Mouse (Mus musculus): ENCODE data around the gene Qrfp.

Qrfp gene

DNA sequence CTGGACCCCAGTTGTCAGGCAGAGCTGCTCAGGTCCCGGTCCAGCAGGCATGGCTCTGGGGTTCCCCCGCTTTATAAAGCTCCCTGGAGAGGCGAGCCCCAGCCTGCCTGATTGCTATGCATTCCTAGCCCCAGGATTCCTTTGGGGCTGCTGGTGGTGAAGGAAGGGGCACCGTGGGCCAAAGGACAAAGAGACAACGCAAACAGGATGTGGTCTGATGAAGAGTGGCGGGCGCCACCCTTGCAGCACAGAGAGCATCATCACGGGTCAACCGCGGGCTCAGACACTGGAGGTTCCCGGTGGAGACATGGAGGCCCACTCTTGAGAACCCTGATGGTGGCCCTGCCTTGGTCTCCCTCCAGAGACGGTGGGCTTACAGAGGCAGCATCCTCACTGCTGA, at the start of gene Qrfp:
Gene Qrfp, minus strand, starts transcription at position 137 of the 400 bp plus-strand sequence.
- in situ Hi-C loops (cut with MseI, MboI), result no loop called here

DNA sequence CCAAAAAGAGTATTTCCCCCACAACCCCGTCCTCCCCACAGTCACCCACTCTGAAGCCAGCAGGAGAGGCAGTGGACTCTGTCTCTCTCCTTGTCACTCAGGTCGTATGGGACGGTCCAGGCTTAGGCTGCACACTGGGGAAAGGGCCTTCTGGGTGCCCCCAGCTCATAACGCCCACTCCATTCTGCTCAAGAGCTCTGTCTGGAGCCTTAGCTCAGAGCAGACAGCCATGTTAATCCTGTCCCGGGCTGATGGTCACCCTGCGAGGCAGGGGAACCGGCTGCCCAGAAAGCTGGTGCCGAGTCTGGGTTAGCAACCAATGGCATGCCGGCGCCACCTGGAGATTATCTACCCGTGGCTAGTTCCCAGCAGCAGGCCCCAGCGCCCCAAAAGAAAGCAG, 48.1 kb upstream of the Qrfp start:
- in situ Hi-C loops (cut with MseI, MboI), result no loop called here

DNA sequence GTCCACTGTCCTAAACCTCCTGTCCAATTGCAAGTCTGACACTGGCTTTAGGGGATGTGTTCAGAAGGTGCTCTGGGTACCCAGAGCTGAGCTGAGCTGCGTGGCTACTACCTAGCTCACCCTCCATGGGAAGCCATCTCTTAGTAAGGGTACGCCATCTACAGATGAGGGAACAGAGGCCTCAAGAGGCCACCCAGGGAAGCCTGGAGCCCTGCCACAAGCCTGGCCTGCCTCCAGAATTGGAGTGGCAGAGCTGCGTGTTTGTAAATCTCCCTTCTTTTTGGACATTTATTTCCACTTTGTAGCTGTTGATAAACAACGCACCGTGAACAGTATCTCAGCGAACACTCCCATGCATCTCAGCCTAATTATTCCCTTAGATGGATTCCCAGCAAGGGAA, 46.8 kb upstream of the Qrfp start:
- in situ Hi-C loops (cut with MseI, MboI), result no loop called here

DNA sequence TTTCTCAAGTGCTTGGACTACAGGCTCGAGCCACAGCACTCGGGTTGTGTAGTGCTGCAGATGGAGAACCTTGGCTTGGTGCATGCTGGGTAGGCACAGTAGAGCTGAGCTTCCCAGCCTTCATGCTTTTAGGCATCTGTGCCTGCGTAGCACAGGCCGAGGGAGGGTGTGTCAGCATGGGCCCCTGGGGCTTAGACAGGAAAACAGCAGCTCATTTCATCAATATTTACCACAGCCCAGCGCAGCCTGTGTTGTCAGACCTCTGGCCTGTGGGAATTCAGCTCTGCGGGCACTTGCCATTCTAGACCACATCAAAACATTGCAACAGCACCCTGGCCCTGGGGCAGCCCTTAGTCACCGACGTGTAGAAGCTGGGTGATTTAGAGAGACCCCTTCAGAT, 45.6 kb upstream of the Qrfp start:
- in situ Hi-C loops (cut with MseI, MboI), result no loop called here

DNA sequence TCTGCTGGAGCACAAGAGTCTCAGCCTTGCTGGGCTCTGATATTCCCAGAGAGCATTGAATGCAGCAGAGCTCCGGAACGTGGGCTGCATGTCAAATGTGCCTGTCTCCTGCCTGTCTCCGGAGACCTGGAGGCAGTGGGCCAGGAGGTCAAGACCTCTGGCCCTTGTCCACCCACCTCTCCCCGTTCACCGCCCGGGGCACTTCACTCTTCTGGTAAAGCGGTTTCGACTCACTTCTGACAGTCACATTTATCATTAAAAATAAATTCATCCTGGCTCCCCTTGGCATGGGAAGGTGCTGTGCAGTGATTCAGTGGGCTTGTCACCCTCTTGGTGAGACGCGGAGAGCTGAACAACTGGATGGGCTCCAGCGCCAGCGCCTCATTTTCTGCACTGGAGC, 39.8 kb upstream of the Qrfp start:
- in situ Hi-C loops (cut with MseI, MboI), result no loop called here

DNA sequence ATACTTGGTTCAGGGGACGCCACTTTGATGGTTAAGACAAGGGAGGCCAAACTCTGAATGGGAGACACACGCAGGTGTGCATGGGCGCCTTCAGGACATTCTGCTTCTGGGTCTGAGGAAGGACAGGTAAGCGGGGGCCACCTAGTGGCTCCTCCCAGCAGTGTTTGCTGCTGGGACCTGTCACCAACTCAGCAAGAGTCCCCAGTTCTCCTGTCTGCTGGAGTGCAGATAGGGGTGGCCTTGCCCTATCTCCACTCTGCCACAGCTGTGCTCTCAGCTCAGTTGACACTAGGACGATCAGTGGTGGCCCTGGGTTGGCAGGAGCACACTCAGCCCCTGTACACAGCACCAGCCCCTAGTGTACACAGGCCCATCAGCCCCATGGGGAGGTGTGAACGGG, 37.5 kb upstream of the Qrfp start:
- in situ Hi-C loops (cut with MseI, MboI), result no loop called here

DNA sequence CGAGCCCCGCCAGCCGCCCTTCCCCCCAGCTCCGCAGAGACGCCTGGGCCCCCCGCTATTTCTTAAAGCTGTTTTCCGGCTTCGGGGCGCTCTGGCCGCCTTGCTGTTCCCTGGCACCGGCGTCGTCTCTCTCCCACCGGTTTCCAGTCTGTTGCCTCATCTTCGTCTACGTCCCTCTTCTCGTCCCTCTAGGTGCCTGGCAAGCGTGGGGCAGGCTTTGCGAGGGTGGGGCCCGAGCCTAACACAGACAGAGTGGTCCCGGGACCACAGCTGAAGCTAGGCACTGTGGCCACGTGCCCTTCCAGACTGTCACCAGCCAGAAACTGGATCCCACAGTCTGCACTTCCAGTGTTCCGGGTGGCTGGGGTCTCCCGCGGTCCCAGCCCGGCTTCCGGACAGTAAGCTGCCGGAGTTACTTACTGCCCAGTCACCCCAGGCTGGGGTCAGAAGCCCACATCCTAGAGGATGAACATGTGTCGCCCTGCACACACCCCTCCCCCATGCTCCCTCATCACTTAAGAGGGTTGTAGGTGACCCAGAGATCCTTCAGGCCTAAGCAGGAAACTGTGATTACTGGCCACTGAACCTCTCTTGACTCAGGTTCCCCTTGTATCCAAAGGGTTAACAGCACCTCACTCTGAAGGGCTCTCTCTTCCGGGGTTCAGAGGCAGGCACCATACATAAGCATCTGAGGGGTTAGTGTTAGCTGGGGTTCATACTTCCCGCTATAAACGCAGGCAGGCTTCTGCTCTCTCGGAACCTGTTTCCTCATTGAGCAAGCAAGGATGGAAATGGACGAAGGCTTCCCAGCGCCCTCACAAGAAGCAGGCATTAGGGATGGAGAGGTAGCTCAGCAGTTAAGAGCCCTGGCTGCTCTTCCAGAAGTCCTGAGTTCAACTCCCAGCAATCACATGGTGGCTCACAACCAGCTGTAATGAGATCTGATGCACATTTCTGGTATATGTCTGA, 36.6 kb upstream of the Qrfp start:
- in situ Hi-C loops (cut with MseI, MboI), result no loop called here

DNA sequence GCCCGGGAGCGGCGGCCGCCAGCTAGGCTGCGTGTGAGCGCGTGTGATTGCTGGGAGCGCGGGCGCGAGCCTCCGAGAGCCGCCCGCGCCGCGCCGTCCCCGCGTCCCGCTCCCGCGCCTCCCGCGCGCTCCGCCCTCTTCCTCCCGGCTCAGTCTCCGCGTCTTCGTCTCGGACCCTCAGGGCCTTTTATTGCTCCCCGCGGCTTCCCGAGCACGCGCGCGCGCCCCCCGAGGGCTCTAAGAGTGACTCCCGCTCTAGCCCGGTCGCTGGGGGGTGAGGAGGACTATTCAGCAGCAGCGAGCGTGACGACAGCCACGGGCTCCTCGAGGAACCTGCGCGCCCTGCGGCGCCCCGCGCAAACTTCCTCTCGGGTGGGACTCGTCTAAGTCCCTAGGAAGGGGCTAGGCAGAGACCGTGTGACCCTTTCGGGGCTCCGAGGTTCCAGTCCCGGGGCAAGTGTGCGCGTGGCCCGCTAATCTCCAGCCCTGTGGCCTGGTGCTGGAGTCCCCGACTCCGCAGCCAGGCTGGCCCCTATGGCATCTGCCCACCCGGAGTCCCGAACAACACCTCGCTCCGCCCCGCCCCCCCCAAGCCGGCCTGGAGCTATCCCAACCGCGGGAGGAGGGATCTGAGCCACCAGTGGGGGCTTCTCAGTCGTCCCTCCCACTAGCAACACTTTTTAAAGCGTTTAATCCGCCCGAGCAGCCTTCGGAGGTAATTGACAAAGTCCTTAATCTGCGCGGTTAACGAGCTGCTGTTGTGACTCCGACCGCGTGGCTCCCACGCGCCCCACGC, 35.7 kb upstream of the Qrfp start, which contains the start of gene Fibcd1:
Gene Fibcd1, minus strand, starts transcription at position 110 of the 796 bp plus-strand sequence.
- in situ Hi-C loops (cut with MseI, MboI), result no loop called here

DNA sequence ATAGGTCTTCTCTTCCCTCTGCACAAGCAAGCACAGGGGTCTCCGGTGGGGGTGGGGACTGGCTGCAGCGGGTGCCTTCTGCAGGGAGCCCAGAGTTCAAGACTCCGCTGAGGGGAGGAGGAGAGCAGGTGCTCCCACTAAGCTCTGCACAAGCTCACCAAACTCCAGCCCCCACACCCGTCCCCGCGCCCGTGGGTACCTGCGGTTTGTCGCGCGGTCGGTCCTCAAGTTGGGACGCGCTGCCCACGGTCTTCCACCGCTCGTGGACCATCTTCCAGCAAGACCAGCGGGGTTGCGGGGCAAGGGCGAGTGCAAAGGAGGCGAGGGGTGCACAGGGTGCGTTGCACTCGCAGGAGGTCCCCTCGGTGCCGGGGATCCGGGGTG, 35.1 kb upstream of the Qrfp start:
- in situ Hi-C loops (cut with MseI, MboI), result no loop called here

DNA sequence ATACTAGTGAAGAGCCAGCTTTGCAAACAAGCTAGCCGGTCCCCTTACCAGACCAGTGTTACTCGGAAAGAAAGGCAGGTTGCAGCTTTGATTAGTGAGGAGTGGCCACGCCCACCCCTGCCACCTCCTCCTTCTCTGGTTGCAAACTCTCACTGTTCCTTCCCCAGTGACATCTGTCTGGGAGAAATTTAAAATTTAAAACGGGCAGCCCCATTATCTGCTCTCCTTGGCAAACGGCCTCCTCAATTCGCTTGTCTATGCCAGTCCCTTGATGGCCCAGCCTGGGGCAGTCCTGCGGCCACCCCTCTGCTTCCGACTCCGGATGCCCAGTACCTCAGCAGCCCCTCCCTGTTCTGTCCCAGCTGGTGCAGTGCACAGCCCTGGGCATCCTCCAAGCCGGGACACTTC, 34.4 kb upstream of the Qrfp start:
- in situ Hi-C loops (cut with MseI, MboI), result no loop called here

DNA sequence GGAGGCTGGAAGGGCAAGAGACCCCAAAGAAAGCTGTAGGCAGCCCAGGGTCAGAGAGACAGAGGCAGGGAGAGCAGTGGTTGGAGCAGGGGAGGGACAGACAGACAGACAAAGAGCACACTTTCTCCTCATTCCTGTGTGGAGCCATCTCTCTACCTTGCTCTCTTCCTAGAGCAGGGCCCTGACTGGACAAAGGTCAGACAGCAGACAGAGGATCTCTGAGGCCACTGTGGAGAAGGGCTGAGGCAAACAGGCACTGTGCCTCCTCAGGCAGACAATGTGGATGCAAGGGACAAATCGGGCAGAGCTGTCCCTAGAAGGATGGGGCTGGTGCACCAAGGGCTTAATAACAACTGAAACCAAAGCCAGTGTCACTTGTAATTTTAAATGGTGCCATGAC, 28.5 kb upstream of the Qrfp start:
- in situ Hi-C loops (cut with MseI, MboI), result no loop called here

DNA sequence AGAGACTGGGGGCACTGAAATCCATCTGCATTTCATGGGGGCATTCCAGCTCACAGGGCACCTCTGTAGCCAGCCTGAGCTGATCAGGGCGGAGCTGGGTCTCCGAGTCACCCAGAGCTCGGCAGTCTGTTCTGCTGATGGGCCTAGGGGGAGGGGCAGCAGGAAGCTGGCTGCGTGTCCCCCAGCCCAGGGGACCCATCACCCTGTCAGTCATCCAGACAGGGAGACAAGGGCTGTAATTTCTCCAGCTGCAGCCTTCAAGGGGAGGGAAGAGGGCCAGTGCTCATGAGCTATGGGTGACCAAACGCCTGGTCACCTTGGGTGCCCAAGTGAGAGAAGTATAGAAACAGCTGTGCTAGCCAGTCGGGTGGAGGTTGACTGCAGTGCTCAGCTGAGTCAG, 26.6 kb upstream of the Qrfp start:
- in situ Hi-C loops (cut with MseI, MboI), result no loop called here

DNA sequence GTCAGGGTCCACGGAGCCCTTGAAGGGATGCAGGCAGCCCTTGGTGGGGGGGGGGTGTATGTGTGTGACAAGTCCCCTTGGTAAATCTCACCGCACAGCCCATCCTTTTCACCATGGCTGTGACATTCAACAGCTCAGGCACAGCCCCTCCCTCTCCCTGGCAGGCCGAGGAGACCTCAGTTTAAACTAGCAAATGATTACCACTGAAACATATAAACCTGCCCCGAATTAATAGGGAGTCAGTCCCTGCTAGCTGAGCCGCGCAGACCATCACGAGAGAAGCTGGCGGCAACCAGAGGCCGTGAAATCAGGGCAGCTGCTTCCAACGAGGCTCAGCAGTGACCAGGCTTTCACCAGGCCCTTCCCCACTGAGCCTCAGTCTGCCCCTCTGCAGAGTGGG, 25.7 kb upstream of the Qrfp start:
- in situ Hi-C loops (cut with MseI, MboI), result no loop called here

DNA sequence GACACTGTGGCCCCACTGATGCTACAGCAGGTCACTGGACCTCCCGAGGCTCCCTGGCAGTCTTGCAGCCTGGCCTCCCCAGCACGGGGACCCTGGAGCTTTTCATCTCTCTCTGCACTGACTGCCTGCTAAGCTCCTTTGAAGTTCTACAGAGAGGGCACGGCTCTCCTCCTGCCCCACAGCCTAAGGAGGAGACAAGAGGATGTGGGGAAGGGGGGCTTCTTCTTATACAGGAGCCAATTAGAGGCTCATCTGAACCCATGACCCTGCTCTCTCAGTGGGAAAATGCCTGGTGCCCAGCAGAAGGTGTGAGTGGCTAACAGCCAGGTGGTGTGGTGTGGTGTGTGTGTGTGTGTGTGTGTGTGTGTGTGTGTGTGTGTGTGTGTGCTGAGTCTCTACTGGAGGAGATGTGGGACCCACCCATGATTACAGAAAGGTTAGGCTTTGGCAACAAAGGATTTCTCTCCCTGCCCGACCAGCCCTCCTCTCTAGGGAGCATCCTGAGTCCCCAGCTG, 18.0 kb upstream of the Qrfp start:
- in situ Hi-C loops (cut with MseI, MboI), result no loop called here

DNA sequence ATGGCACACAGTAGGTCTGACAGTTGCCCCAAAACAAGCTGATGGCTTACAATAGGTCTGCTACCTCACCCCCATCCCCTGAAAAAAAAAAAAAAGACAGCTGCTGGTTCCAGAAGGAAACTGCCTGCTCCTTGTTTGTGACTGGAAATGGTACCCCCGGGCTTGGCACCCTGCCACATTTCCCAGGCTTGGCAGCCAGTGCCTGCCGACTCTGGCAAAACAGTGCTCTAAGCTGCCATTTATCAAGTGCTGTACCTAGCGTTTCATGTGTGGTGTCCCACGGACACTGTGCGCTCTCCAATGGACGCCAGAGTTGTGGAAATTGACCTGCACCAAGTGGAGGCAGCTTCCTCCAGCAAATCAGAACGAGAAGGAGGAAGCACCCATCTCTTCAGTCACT, 17.5 kb upstream of the Qrfp start:
- in situ Hi-C loops (cut with MseI, MboI), result no loop called here

DNA sequence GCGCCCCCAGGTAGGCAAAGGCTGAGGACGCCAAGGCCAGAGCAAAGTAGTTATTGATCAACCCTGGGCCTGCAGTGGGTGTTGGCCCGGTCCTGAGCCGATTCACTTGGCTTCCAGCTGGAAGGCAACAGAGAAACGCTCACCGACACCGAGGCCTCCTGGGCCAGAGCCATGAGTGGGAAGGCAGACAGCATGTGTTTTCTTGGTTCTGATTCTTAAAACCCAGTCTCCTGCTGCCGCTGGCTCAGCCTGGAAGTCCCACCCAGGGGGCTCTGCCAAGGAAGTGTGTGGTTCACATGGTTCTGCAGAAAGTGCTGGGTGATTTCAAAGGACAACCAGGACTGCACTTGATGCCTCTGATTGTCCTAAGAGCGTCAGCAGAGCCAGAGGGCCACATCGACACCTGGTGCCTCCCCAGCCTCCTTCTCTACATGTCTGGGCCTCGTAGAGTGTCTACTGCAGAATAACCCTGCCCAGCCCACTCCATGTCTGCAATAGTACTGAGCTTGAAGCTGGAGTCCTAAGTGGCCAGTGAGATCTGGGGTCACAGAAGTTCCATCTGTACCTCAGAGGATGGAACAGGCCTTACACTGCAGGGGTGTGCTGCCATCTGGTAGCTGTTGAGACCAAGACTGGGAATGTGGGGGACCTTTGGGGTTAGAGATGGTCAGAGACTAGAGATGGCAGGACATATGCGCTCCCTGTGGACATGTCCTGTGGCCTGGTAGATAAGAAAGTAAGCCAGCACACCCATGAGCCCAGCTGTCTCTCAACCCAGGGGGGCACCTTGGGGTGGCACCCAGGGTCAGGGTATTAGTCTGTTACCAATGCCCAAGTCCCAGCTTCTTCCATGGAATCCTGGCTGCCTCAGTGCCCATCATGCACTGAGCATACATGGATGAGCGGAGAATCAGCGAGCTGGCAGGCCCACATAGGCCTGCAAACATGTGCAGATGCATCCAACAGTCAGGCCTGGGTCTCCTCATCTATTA, 16.0 kb upstream of the Qrfp start:
- in situ Hi-C loops (cut with MseI, MboI), result no loop called here

DNA sequence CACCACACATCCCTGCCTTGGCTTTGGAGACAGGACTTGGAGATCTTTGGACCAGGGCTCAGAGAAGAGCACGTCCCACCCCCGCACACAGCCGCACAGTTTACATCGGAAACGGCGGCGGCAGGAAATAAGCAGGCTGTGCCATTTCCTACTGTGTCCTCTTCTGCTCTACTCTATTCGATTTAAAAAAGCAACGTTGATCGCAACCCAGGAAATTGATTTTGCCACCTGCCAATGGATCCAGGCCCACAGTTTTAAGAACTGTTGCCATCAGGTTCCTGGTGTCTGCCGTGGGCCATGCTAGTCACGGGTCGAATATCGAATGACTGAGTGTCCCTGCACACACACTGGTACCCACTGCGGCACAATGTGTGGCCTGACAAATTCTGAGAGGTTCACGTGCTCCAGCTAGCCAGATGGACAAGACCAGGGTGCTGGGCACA, 15.1 kb upstream of the Qrfp start:
- in situ Hi-C loops (cut with MseI, MboI), result no loop called here

DNA sequence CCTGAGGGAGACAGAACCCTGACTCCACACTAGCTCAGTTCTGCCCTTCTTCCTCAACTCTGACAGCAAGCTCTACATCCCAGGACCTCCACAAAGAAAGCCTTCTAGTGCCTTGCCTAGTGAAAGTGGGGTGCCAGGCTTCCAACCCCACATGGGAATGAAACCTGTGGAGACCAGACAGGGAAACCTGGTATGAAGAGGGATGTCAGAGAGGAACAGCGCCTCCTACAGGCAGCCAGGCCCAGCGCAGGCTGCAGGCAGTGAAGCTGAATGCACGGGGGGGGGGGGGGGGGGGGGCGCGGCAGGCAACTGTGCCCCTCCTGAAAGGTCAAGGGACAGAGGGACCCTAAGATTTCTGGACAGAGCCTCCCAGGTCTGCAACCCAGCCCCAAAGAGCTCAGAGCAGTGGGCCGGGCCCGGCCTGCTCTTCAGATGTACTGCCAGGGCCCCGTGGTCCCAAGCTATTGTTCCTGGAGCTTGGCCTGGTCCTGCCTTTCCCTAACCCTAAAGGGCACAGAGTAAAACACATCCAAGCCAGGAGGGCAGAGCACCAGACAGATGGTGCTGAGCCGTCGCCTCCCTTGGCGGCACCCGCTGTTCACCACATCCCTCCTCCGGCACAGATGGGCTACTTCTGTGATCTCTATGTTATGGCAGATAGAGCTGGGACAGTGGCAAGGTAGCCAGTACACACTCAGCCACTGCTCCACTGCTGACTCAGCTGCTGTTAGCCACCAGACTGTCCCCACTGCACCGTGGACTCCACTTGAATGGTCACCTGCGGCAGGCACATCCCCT, 13.8 kb upstream of the Qrfp start:
- in situ Hi-C loops (cut with MseI, MboI), result no loop called here

DNA sequence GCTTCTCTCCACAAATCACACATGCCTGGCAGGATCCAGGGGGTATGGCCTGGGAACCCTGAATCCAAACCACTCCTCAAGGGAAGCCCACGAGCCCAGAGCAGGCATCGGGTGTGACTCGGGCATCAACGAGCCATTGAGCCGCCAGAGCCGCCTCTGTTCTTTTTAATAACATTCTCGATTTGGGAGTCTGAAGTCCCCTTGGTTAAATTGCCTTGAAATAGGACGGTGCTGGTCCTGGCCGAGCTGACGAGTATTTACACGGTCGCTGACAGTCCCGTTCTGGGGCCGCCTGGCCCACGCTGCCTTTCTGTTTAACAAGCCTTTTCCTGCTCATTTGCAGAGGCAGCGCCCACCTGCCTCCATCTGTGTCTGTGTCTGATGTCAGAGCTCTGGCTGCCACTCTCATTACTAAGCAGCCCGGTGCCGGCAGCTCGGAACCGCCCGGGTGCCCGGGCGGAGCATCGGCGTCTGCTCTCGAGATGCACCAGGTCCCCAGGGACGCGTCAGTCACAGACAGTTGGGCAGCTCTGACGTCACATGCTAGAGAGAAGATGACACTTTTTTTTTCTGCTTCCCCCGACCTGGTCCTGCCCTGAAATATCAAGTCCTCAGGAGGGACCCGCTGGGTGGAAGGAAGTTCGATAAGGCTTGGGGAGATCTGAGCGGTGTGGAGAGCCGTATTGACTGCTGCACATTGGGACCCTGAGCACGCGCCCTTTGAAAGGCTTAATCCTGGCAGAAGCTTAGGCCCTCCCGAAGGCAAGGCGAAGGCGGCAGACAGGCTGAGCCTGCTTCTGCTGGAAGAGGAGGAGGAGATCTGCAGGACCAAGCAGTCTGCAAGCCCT, 12.4 kb upstream of the Qrfp start:
- in situ Hi-C loops (cut with MseI, MboI), result no loop called here

Data from mouse trophoblast stem cell (cell line).